Mouse (Mus musculus) adrenal gland, adult 2 months (tissue): Measurements from ENCODE around the gene Ccnl2. TPM values are rescaled to one million over a fixed set of nuclear protein-coding genes. Genes with fewer than 3 reads are reported as not detected.
A peak's percentile ranks its signal among the peaks of the same experiment; 100 is the strongest.

Experiments
- DNase-seq: peaks from one replicate; pipeline ENCODE4 v3.0.0; 2021
- polyA plus RNA-seq: library from polyadenylated mRNA; depleted of rRNA; stranded (reverse); fragments of >200 nt; gene quantifications from 2 replicates; pipeline ENCODE4 v1.2.3, GENCODE M21; 2012
- total RNA-seq, 2 experiments: library from RNA; stranded (reverse); gene quantifications; 2 replicates each; pipeline ENCODE4 v1.2.3; 2021

Gene Ccnl2
- total and polyA plus RNA-seq, 3 experiments = 56.0 to 118 (median 70.2) TPM

DNA sequence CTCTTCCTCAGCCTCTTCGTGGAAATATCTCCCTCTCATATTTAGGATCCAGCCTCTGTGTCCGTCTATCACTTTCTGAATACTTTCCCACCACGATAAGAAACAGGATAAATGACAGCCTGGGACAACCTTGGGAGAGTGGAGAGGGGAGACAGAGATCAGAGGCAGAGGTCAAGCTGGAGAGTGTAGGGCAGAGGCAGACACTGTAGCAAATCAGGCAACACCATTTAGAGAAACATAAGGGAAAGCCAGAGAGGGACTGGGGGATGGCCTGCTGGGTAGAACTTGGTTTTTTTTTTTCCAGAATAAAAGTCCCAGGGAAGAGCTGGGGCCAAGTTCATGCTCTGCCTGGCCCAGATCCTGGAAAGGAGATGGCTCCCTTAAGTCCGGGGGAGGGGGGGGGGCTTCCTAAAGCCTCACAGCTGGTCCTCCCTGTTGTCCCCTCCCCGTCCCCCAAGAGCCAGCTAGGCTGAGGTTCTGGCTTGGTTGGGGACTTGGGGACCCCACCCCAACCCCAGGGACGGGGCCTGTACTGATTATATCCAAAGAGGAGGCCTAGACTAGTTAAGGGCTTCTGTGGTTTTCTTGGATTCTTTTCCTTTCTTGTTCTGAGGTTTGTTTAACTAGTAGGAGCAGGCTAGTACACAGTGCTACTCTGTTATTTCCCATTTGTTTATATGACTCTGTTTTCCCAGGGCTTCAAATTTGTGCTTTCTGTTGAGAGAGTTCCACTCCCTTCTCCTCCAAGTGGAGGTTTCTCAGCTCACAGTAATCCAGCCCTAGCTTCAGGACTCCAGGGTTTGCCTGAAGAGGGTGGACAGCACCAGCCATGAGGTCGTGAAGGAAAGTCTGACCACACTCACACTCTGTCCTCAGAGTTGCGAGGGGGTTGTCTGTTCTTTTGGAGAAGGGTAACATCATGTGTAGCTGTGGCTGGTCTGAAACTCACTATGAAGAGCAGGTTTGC, 26.2 kb downstream of the Ccnl2 start:
- no peak for DNase-seq

- DNase-seq = peak; percentile 88
These were observed 27.2 kb downstream of the Ccnl2 start, which contains the start of gene Mxra8 for GRCm38 (mm10) chr4:155839483-155839910. Gene Mxra8, plus strand, starts transcription at chr4:155839680.

- DNase-seq = no peak
These were observed 28.1 kb downstream of the Ccnl2 start for GRCm38 (mm10) chr4:155840076-155841002.

DNA sequence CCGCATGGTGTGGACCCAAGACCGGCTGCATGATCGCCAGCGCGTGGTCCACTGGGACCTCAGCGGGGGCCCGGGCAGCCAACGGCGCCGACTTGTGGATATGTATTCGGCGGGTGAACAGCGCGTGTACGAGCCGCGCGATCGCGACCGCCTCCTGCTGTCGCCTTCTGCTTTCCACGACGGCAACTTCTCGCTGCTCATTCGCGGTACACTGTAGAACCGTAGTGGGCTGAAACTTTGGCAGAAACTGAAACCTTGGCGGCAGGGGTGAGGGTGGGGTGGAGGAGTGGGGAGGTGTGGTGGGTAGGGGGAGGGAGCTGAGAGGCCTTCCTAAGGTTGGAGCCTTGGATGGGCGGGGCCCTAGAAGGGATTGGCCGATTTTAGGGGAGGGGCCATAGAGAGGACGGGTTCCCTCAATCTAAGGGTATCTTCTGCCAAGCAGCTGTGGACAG, 28.7 kb downstream of the Ccnl2 start:
- DNase-seq = peak; percentile 86

GRCm38 (mm10) chr4:155841651-155842270, 29.5 kb downstream of the Ccnl2 start:
- DNase-seq = no peak

- no peak for DNase-seq
These were observed 30.9 kb downstream of the Ccnl2 start for GRCm38 (mm10) chr4:155843231-155843630.

DNA sequence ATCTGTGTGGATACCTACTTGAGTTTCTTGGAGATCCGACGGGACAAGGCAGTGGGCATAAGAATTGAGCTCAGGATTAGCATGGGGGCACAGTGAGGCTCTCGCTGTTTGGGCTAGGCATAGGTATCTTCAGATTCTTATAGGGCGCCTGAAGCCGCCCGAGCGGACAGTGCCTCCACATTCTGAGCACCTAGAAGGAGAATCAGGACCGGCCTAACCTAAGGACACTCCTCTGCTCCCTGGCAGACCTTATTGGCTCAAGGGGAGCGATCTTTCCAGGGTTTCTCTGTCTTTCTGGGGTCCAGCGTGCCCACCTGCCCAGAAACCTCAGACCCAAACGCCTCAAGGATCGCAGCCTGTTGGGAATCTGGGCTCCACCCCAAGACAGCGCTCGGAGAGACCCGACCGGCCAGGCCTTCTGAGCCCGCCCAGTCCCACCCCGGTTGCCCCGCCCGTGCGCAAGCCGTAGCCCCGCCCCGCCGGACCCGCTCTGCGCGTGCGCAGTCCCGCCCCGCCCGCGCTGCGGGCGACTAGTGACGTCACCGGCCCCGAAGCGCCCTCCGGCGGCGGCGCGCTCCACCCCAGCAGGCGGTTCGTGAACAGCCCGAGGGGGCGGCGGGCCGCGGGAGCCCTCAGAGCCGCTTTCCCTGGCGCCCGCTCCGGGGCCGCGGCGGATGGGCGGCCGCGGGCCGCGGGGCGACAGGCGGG, 34.7 kb downstream of the Ccnl2 start, which contains the start of gene Dvl1:
Gene Dvl1, plus strand, starts transcription at position 532 of the 708 bp plus-strand sequence.
- peak; percentile 98 for DNase-seq

DNA sequence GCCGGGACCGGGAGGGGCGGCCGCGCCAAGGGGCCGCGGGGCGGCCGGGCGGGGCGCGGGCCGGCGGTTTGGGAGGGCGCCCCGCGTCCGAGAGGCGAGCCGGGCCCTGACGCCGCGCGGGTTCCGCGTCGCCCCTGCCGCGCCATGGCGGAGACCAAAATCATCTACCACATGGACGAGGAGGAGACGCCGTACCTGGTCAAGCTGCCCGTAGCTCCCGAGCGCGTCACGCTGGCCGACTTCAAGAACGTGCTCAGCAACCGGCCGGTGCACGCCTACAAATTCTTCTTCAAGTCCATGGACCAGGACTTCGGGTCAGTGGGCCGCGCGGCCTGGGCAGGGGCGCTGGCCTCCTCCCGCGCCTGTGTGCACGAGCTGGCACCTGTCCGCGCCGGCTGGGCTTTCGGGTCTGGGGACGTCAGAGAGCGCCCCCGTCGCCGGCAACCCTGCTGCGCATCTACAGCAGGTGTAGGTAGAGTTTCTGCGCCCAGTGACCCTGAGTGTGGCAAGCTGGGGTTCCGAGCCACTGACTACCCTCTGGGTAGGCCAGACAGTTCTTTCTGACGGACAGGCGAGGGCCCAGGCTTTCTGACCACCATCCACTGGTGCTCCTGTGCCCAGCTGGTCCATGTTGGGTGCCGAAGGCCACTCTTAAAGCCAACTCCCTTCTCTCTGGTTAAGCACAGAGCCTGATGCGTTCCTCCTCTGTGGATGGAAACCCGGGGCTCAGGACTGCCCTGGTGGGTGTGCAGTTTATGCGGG, 35.5 kb downstream of the Ccnl2 start:
- DNase-seq = peak; percentile 54

DNA sequence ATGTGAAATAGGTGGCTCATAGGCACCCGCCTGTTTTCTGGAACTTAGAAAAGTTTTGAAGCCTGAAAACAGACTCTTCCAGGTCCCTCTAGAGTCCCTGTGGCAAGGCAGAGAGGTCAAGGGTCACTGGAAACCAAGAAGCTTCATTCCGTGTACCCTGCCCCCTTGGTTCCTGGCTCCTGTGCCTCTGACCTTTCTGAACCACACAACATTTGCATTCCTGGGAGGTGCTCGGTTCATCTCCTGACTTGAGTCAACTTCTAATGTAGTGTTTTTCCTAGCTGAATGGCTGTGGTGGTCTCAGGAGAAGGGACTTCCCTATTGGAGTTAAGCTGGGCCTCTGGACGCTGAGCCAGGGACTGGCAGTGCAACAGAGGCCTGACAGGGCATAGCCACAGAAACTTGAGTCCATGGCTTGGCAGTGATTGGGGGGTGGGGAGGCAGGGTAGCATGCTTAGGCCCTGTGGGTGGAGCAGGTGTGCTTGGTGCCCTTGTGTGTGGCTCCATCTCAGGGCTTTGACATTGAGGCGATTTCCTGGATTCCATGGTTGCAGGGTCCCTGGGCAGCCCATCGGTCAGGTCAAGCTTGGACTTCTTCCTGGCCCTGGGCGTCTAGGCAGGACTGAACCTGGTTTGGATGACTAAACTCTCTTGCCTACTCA, 36.3 kb downstream of the Ccnl2 start:
- no peak for DNase-seq

- DNase-seq = no peak
These were observed 37.1 kb downstream of the Ccnl2 start for GRCm38 (mm10) chr4:155849391-155849790.

- DNase-seq = no peak
These were observed 37.6 kb downstream of the Ccnl2 start for GRCm38 (mm10) chr4:155849792-155850451.

DNA sequence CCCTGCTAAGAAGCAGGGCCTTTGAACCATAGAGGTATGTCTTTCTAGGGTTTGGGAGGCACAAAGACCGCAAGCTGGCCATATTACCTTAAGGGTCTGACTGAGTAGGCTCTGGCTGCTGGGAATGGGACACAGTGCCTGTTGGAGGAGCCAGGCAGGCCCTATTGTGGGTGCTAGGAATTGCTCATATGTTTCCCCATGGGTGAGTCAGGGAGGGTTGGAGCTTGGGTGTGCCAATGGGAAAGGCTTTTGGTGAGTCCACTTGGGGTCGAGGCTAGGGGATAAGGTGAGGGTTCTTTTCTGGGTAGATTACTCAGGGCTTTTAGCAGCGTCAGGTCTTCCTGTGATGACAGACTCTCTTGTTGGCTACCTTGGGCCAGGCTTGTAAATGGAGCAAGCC, 39.1 kb downstream of the Ccnl2 start:
- DNase-seq = peak; percentile 77

- DNase-seq = no peak
These were observed 39.7 kb downstream of the Ccnl2 start for GRCm38 (mm10) chr4:155851951-155852411.

DNA sequence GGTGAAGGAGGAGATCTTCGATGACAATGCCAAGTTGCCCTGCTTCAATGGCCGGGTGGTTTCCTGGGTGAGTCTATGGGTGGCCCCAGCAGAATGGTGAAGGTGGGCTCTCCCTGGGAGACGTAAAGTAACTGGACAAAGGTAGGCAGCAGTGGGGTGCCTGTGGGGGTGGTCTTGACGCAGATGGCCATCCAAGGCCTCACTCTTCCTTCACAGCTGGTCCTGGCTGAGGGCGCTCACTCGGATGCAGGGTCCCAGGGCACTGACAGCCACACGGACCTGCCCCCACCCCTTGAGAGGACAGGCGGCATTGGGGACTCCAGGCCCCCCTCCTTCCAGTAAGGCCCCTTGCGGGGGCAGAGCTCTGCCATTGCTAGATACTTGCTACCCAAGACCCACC, 41.1 kb downstream of the Ccnl2 start:
- DNase-seq = no peak

- DNase-seq = no peak
These were observed 42.7 kb downstream of the Ccnl2 start for GRCm38 (mm10) chr4:155854991-155855390.

GRCm38 (mm10) chr4:155856071-155856470, 43.8 kb downstream of the Ccnl2 start:
- no peak for DNase-seq

GRCm38 (mm10) chr4:155856881-155857280, 44.6 kb downstream of the Ccnl2 start:
- no peak for DNase-seq

DNA sequence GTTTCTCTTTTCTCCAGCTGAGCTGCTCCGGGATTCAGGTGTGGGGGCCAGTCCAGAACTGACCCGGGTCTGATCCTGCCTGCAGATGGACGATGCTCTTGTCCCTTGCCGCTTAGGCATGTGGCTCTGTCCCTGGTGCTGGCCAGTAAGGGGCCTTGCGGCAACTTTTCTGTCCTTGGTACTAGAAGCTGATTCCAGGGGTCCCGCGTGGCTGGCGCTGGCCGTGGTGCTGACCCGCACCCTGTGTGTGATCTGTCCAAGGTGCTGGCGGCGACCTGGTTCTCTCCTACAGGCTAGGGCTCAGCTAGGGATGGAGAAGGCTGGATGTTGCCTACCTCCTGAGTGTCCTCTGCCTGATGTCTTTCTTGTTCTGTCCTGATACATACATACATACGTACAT, 47.0 kb downstream of the Ccnl2 start:
- DNase-seq = no peak

- no peak for DNase-seq
These were observed 49.5 kb downstream of the Ccnl2 start for GRCm38 (mm10) chr4:155861787-155862186.
